25 mouse cellular contexts compared by ENCODE assay signal in the genomic region with DNA sequence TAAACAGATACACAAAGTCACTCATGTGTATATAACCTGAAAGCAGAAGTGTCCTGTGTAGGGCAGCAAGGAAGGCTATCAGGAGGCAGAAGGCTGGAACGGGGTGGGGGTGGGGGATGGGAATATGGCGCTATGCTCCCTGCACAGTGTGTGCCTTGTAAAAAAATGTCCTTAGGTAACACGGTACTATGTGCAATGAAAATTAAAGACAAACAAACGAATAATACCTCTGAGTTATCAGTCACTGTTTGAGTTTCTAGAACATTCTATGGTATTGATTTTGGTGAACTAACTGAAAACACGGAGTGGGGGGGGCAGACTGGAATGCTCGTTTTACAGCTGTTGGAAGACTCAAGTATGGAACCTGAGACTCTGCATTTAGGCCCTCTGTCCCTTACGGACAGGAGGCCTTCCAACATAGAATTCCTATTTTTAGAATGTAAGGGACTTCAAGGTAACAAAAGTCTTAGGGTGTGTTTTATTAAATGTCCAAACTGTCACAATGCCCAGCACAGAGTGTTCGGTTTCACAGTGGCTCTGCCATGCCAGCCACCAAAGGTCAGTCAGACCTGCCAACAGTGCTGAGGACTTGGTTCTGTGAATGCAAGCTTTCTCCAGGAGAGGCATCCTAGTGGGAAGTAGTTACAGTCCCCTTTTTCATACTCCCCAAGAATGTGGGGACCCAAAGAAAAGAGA.
DNase-seq lines count a peak whose midpoint lies in the region; ATAC-seq and TF ChIP-seq lines count a peak whose summit lies in the region.
"Had no signal": no experiment of that assay in that cellular context is flagged by ENCODE, and none has a peak within 500 bp of the region (broad histone marks: within the 10 kb centered on the region; RNA-seq: fewer than 3 reads in every experiment).

No protein-coding gene starts in this region.

- DNase-seq in heart, adult 11 months, result peak; percentile 91
- DNase-seq in heart, postnatal 4 days, result no peak
- DNase-seq in liver, adult 2 months (ENCODE audit: extremely low read depth, low read depth, low spot score), result peak; percentile 76
- no peak for DNase-seq in liver, embryonic 11.5 days (ENCODE audit: low spot score)
- peak; percentile 16 for DNase-seq in gastrocnemius, postnatal 10 days
- DNase-seq in right cerebral cortex, postnatal 14 days, result no peak
- DNase-seq: adrenal gland, postnatal 10 days; cerebellum, adult 9-10 months; kidney, adult 2 months; kidney, postnatal 36 days; layer of hippocampus, adult 9-11 months; left cerebral cortex, postnatal 4 days; liver, embryonic 13.5 days; midbrain, embryonic 14.5 days; thymus, postnatal 25 days had no signal

- H3K4me1 ChIP-seq in liver, adult 2 months (ENCODE audit: control insufficient read depth, insufficient read depth, low read length), result no peaks in the 10 kb centered on the region; the same call in 1 of the 2 replicates
- H3K4me1 ChIP-seq in liver, embryonic 11.5 days (replicated peaks; ENCODE audit: control insufficient read depth, insufficient read depth, low read length), result no peaks in the 10 kb centered on the region
- no peaks in the 10 kb centered on the region for H3K4me1 ChIP-seq in stomach, embryonic 16.5 days (ENCODE audit: control insufficient read depth, insufficient read depth, low read length)
- H3K4me1 ChIP-seq: embryonic facial prominence, embryonic 12.5 days; forebrain, embryonic 13.5 days; heart, embryonic 13.5 days; hindbrain, embryonic 10.5 days; liver, embryonic 13.5 days had no signal

- no peak overlapping the region for H3K9ac ChIP-seq in liver, adult 2 months (ENCODE audit: low read depth, low read length)
- H3K9ac ChIP-seq in liver, embryonic 11.5 days (ENCODE audit: low read depth, low read length), result no peak overlapping the region
- H3K9ac ChIP-seq in stomach, embryonic 16.5 days (ENCODE audit: low read length), result no peak overlapping the region
- H3K9ac ChIP-seq: embryonic facial prominence, embryonic 12.5 days; forebrain, embryonic 13.5 days; heart, embryonic 13.5 days; liver, embryonic 13.5 days had no signal

- H3K27ac ChIP-seq in liver, adult 2 months (replicated peaks; ENCODE audit: insufficient read depth, low read depth, low read length), result no peak overlapping the region
- H3K27ac ChIP-seq in liver, embryonic 11.5 days (ENCODE audit: low read depth, low read length), result no peak overlapping the region
- no peak overlapping the region for H3K27ac ChIP-seq in stomach, embryonic 16.5 days (ENCODE audit: low read length)
- H3K27ac ChIP-seq: embryonic facial prominence, embryonic 12.5 days; forebrain, embryonic 13.5 days; heart, embryonic 13.5 days; hindbrain, embryonic 10.5 days; left cerebral cortex, adult 2 months; liver, embryonic 13.5 days had no signal

- no peak for TF ChIP-seq CTCF in liver, adult 2 months (IDR thresholded peaks at IDR 0.05; ENCODE audit: low read depth, low read length)

- no peaks in the 10 kb centered on the region for H3K9me3 ChIP-seq in liver, embryonic 11.5 days (ENCODE audit: control insufficient read depth, low read length)
- no peaks in the 10 kb centered on the region; the same call in 1 of the 2 replicates for H3K9me3 ChIP-seq in stomach, embryonic 16.5 days (replicated peaks; ENCODE audit: control insufficient read depth, low read length)
- H3K9me3 ChIP-seq: embryonic facial prominence, embryonic 12.5 days; forebrain, embryonic 13.5 days; heart, embryonic 13.5 days; hindbrain, embryonic 10.5 days; liver, embryonic 13.5 days had no signal

- no peaks in the 10 kb centered on the region for H3K36me3 ChIP-seq in liver, adult 2 months (ENCODE audit: control insufficient read depth, insufficient read depth, low read length)
- no peaks in the 10 kb centered on the region for H3K36me3 ChIP-seq in liver, embryonic 11.5 days (ENCODE audit: control insufficient read depth, insufficient read depth, low read length)
- H3K36me3 ChIP-seq in stomach, embryonic 16.5 days (ENCODE audit: control insufficient read depth, insufficient read depth, low read length), result no peaks in the 10 kb centered on the region
- H3K36me3 ChIP-seq: embryonic facial prominence, embryonic 12.5 days; G1E; heart, embryonic 13.5 days; hindbrain, embryonic 10.5 days; liver, embryonic 13.5 days had no signal

- no peak overlapping the region for H3K4me2 ChIP-seq in liver, embryonic 11.5 days
- no peak overlapping the region for H3K4me2 ChIP-seq in stomach, embryonic 16.5 days (ENCODE audit: low read depth, low read length)
- H3K4me2 ChIP-seq: embryonic facial prominence, embryonic 12.5 days; forebrain, embryonic 13.5 days; heart, embryonic 13.5 days; liver, embryonic 13.5 days had no signal

- no peaks in the 10 kb centered on the region for H3K27me3 ChIP-seq in liver, adult 2 months (ENCODE audit: control insufficient read depth, insufficient read depth, low read length)
- H3K27me3 ChIP-seq in liver, embryonic 11.5 days (replicated peaks; ENCODE audit: control insufficient read depth, insufficient read depth, low read length), result no peaks in the 10 kb centered on the region
- no peaks in the 10 kb centered on the region for H3K27me3 ChIP-seq in stomach, embryonic 16.5 days (ENCODE audit: control insufficient read depth, insufficient read depth, low read length)
- H3K27me3 ChIP-seq: embryonic facial prominence, embryonic 12.5 days; forebrain, embryonic 13.5 days; heart, embryonic 13.5 days; liver, embryonic 13.5 days had no signal

- H3K4me3 ChIP-seq in liver, adult 2 months (ENCODE audit: insufficient read depth, low read depth, low read length), result no peak overlapping the region
- no peak overlapping the region for H3K4me3 ChIP-seq in liver, embryonic 11.5 days (ENCODE audit: low read depth, low read length)
- H3K4me3 ChIP-seq in stomach, embryonic 16.5 days (replicated peaks; ENCODE audit: low read length), result no peak overlapping the region
- H3K4me3 ChIP-seq: embryonic facial prominence, embryonic 12.5 days; erythroblast, embryonic 14.5 days; forebrain, embryonic 13.5 days; heart, embryonic 13.5 days; hindbrain, embryonic 10.5 days; left cerebral cortex, adult 2 months; liver, embryonic 13.5 days; myocyte had no signal

- ATAC-seq in liver, embryonic 11.5 days (replicated peaks; ENCODE audit: low FRiP score), result no peak
- peak; percentile 82 for ATAC-seq in stomach, embryonic 16.5 days (ENCODE audit: insufficient read depth, low FRiP score)
- ATAC-seq: activated CD4-positive, CD25-positive, alpha-beta regulatory T cell, adult 4 months; forebrain, embryonic 13.5 days had no signal

- no peaks in the 10 kb centered on the region for H3K79me2 ChIP-seq in liver, adult 2 months (ENCODE audit: control insufficient read depth, insufficient read depth, low read length)

- WGBS in liver, adult 2 months, result 53% methylated on average over 8 of the region's 8 CpGs
- 81% methylated on average over 8 of the region's 8 CpGs for WGBS in liver, embryonic 11.5 days
- 61% methylated on average over 8 of the region's 8 CpGs for WGBS in stomach, embryonic 16.5 days

- no peak for TF ChIP-seq POLR2A in liver, adult 2 months (IDR thresholded peaks at IDR 0.05; ENCODE audit: extremely low read depth, insufficient read depth, low read length)

Comparison
In these comparisons a context has a peak if more than half of its experiments do, and no peak if none do; other contexts are left out.
1. DNase-seq: peak in heart, adult 11 months (single experiment), liver, adult 2 months (single experiment) and gastrocnemius, postnatal 10 days (single experiment); none in heart, postnatal 4 days (single experiment), liver, embryonic 11.5 days (single experiment) and right cerebral cortex, postnatal 14 days (single experiment).